Mouse (Mus musculus) hindbrain, embryonic 11.5 days (tissue): ENCODE data around the gene Gm20388. TPM values are rescaled to one million over a fixed set of nuclear protein-coding genes. Genes with fewer than 3 reads are reported as not detected.
A peak's percentile ranks its signal among the peaks of the same experiment; 100 is the strongest.

Experiments
- ATAC-seq: fragments of 200-750 bp; cut with Nextera tagmentation; 2 replicates; pipeline ENCODE4 v1.8.0; 2017; ENCODE audit warnings: mild to moderate bottlenecking, moderate TSS enrichment, moderate library complexity; ENCODE audit not compliant: low FRiP score
- DNase-seq: peaks from one replicate; pipeline ENCODE4 v3.0.0-alpha.2; 2015; ENCODE audit warnings: low spot score
- H3K27ac ChIP-seq: fragments of 300-500 bp; sonication (generic); 2 replicates; pipeline ENCODE4 v1.5.1; 2014; ENCODE audit warnings: mild to moderate bottlenecking, low read depth, low read length
- H3K27me3 ChIP-seq: fragments of 300-500 bp; sonication (generic); 2 replicates; pipeline ENCODE4 v1.6.1; 2014; ENCODE audit warnings: mild to moderate bottlenecking, low read length, moderate library complexity, mixed read lengths; ENCODE audit not compliant: control insufficient read depth, insufficient read depth
- H3K36me3 ChIP-seq: fragments of 300-500 bp; sonication (generic); 2 replicates; pipeline ENCODE4 v1.6.1; 2014; ENCODE audit warnings: mild to moderate bottlenecking, low read length, moderate library complexity, mixed read lengths; ENCODE audit not compliant: control insufficient read depth, insufficient read depth
- H3K4me1 ChIP-seq: fragments of 300-500 bp; sonication (generic); replicated peaks from 2 replicates; pipeline ENCODE4 v1.6.1; 2014; ENCODE audit warnings: low read length, mixed read lengths; ENCODE audit not compliant: control insufficient read depth, insufficient read depth
- H3K4me2 ChIP-seq: fragments of 300-500 bp; sonication (generic); replicated peaks from 2 replicates; pipeline ENCODE4 v1.6.1; 2014; ENCODE audit warnings: mild to moderate bottlenecking, low read depth, low read length
- H3K4me3 ChIP-seq: fragments of 300-500 bp; sonication (generic); 2 replicates; pipeline ENCODE4 v1.5.1; 2014; ENCODE audit warnings: low read depth, low read length
- H3K9ac ChIP-seq: fragments of 300-500 bp; sonication (generic); 2 replicates; pipeline ENCODE4 v1.6.1; 2014; ENCODE audit warnings: low read depth, low read length
- H3K9me3 ChIP-seq: fragments of 300-500 bp; sonication (generic); 2 replicates; pipeline ENCODE4 v1.6.1; 2016; ENCODE audit warnings: low read length; ENCODE audit not compliant: control insufficient read depth
- WGBS: fragments of 180-500 bp; shearing (Covaris S2); extraction: QIAGEN DNeasy Blood & Tissue Kit; methylation state at CpG from one replicate; pipeline ENCODE4 v1.1.7; 2014; 5-methylcytosine and 5-hydroxymethylcytosine counted together
- polyA plus RNA-seq: library from polyadenylated mRNA; unstranded; fragments of >200 nt; fragmentation: Nextera tagmentation; extraction: Ambion mirVana; gene quantifications from 2 replicates; pipeline ENCODE4 v1.2.1, GENCODE M21; 2014

Gene Gm20388
- polyA plus RNA-seq, 1 experiment from 2014 or later = 11.8 TPM

- Histone ChIP-seq H3K4me1 (peaks cover 3% of the 10 kb centered on the region; the same call in 1 of the 2 replicates), H3K27me3 (peaks cover 82% of the 10 kb centered on the region), H3K9me3 (no peaks in the 10 kb centered on the region), H3K27ac (no peak overlapping the region), H3K9ac (no peak overlapping the region), H3K4me2 (no peak overlapping the region), H3K4me3 (no peak overlapping the region), H3K36me3 (no peaks in the 10 kb centered on the region)
- peak; percentile 46 for DNase-seq
- WGBS = 8% methylated on average over 15 of the region's 15 CpGs
- no peak for ATAC-seq
Observed at GRCm38 (mm10) chr8:120883853-120884252, 973.2 kb downstream of the Gm20388 start.

DNA sequence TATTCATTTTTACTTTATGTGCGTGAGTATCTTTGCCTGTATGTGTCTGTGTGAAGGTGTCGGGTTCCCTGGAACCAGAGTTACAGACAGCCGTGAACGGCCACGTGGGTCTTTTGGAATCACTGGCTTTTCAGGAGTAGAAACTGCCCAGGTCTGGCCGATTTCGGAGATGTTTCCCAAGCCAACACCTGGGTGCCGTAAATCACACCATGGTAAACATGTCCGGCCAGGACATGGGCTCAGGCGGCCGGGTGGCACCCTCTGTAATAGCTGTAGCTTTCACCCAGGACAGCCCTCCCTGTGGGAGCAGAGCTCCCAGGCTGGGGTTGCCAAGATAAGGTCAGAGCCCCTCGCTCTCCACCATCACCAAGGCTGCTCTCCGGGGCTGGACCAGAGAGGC is 974.2 kb downstream of the Gm20388 start:
- Histone ChIP-seq H3K36me3 (no peaks in the 10 kb centered on the region), H3K27ac (no peak overlapping the region), H3K4me3 (no peak overlapping the region), H3K4me1 (peaks cover 3% of the 10 kb centered on the region), H3K4me2 (no peak overlapping the region), H3K27me3 (peaks cover 92% of the 10 kb centered on the region), H3K9me3 (no peaks in the 10 kb centered on the region), H3K9ac (no peak overlapping the region)
- 41% methylated on average over 13 of the region's 13 CpGs for WGBS
- no peak for DNase-seq
- no peak for ATAC-seq

- Histone ChIP-seq H3K4me3 (no peak overlapping the region), H3K9me3 (no peaks in the 10 kb centered on the region), H3K9ac (no peak overlapping the region), H3K36me3 (no peaks in the 10 kb centered on the region), H3K4me1 (peaks cover 3% of the 10 kb centered on the region), H3K27me3 (peaks cover 87% of the 10 kb centered on the region), H3K27ac (no peak overlapping the region), H3K4me2 (no peak overlapping the region)
- 13% methylated on average over 10 of the region's 10 CpGs for WGBS
- DNase-seq (no peak), ATAC-seq (no peak)
Observed at GRCm38 (mm10) chr8:120887254-120887653, 976.6 kb downstream of the Gm20388 start.

- Histone ChIP-seq H3K4me3 (no peak overlapping the region), H3K4me2 (no peak overlapping the region), H3K27ac (no peak overlapping the region), H3K9me3 (no peaks in the 10 kb centered on the region), H3K9ac (no peak overlapping the region), H3K36me3 (no peaks in the 10 kb centered on the region), H3K4me1 (peaks cover 3% of the 10 kb centered on the region), H3K27me3 (peaks cover 87% of the 10 kb centered on the region)
- 33% methylated on average over 5 of the region's 5 CpGs for WGBS
- DNase-seq (no peak), ATAC-seq (no peak)
Observed at GRCm38 (mm10) chr8:120888005-120888404, 977.4 kb downstream of the Gm20388 start.

GRCm38 (mm10) chr8:120889189-120889588 is 978.5 kb downstream of the Gm20388 start:
- H3K9me3 ChIP-seq = no peaks in the 10 kb centered on the region
- H3K4me1 ChIP-seq = no peaks in the 10 kb centered on the region; the same call in 1 of the 2 replicates
- ATAC-seq (no peak), DNase-seq (no peak)
- H3K4me2 ChIP-seq = no peak overlapping the region
- H3K4me3 ChIP-seq = no peak overlapping the region
- no peaks in the 10 kb centered on the region for H3K36me3 ChIP-seq
- no peak overlapping the region for H3K9ac ChIP-seq
- WGBS = 90% methylated on average over 4 of the region's 4 CpGs
- H3K27me3 ChIP-seq = peaks cover 87% of the 10 kb centered on the region
- no peak overlapping the region for H3K27ac ChIP-seq

- Histone ChIP-seq H3K4me3 (no peak overlapping the region), H3K36me3 (no peaks in the 10 kb centered on the region), H3K4me2 (peak overlapping the region; percentile 3; the same call in 1 of the 2 replicates), H3K4me1 (peaks cover 2% of the 10 kb centered on the region), H3K27me3 (peaks cover 88% of the 10 kb centered on the region), H3K27ac (no peak overlapping the region), H3K9me3 (no peaks in the 10 kb centered on the region), H3K9ac (no peak overlapping the region)
- ATAC-seq (no peak), DNase-seq (peak; percentile 40)
- WGBS = 2% methylated on average over 11 of the region's 11 CpGs
Observed at GRCm38 (mm10) chr8:120890068-120890467, 979.4 kb downstream of the Gm20388 start.

GRCm38 (mm10) chr8:120895009-120895408 is 984.4 kb downstream of the Gm20388 start:
- ATAC-seq = no peak
- no peak overlapping the region for H3K4me2 ChIP-seq
- no peak for DNase-seq
- no peak overlapping the region for H3K27ac ChIP-seq
- no peak overlapping the region for H3K4me3 ChIP-seq
- WGBS = 0% methylated on average over 4 of the region's 4 CpGs
- H3K9me3 ChIP-seq = no peaks in the 10 kb centered on the region
- H3K36me3 ChIP-seq = no peaks in the 10 kb centered on the region
- H3K9ac ChIP-seq = no peak overlapping the region
- H3K27me3 ChIP-seq = peaks cover 55% of the 10 kb centered on the region
- H3K4me1 ChIP-seq = peaks cover 7% of the 10 kb centered on the region

GRCm38 (mm10) chr8:120895600-120895999 is 985.0 kb downstream of the Gm20388 start:
- peaks cover 7% of the 10 kb centered on the region for H3K4me1 ChIP-seq
- DNase-seq (peak; percentile 47), ATAC-seq (no peak)
- H3K9me3 ChIP-seq = no peaks in the 10 kb centered on the region
- H3K36me3 ChIP-seq = no peaks in the 10 kb centered on the region
- H3K4me3 ChIP-seq = 0 out of 2 replicates have a peak overlapping the region, but pooled peaks have one; percentile 6
- no peak overlapping the region for H3K27ac ChIP-seq
- under 1% methylated on average over 13 of the region's 13 CpGs for WGBS
- H3K9ac ChIP-seq = no peak overlapping the region
- H3K27me3 ChIP-seq = peaks cover 50% of the 10 kb centered on the region
- H3K4me2 ChIP-seq = peak overlapping the region; percentile 48

- 30% methylated on average over 13 of the region's 13 CpGs for WGBS
- H3K27ac ChIP-seq = no peak overlapping the region
- no peak overlapping the region for H3K4me3 ChIP-seq
- no peaks in the 10 kb centered on the region for H3K9me3 ChIP-seq
- H3K27me3 ChIP-seq = peaks cover 47% of the 10 kb centered on the region
- no peaks in the 10 kb centered on the region for H3K36me3 ChIP-seq
- ATAC-seq = 0 out of 2 replicates have a peak, but pooled peaks have one; percentile 7
- peak overlapping the region; percentile 11; the same call in 1 of the 2 replicates for H3K9ac ChIP-seq
- peak overlapping the region; percentile 48 for H3K4me2 ChIP-seq
- peak; percentile 37 for DNase-seq
- H3K4me1 ChIP-seq = peaks cover 7% of the 10 kb centered on the region
Observed at GRCm38 (mm10) chr8:120896203-120896602, 985.6 kb downstream of the Gm20388 start.
